Mouse (Mus musculus) cerebellum, postnatal 36 days (tissue): ENCODE data around the gene Hyal3.
"Not testable (repeated sequence)": the region's sequence is repeated elsewhere in the genome, so short reads cannot be mapped to it uniquely, and the experiment has no call there.

Experiments
- DNase-seq, 2 experiments: peaks; one replicate each; pipeline ENCODE4 v3.0.0; 2021 to 2022; ENCODE audit warnings: mixed read lengths in 2 of 2

The Hyal3 gene

GRCm38 (mm10) chr9:107550491-107551116, 30.0 kb upstream of the Hyal3 start:
- no peak for DNase-seq

DNA sequence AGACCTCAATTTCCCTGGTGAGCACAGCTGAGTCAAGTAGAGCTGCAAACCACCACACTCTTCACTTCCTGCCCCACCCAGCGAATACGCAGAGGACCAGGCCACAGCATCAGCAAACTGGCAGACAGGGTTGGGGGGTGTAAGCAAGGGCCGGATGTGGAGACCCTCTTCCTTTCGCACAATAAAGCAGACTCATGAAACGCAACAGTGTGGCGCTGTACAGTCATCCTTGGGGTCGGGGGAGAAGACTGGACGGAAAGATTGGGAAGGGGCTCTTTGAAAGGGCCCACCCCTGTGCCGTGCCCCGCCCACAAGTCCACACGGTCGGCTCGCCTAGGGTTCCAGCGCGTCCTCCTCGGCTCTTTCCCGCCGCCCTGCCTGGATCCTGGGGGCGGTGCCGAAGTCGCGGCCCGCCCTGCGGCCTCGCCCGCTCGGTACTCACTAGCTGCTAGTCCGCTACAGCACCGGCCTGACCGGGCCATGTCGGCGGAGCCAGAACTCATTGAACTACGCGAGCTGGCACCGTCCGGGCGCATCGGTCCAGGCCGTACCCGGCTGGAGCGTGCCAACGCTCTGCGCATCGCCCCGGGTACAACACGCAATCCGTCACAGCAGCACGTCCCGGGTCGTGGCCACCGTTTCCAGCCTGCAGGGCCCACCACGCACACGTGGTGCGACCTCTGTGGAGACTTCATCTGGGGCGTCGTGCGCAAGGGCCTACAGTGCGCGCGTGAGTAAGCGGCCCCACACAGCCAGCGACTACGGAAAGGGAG, 29.3 kb upstream of the Hyal3 start, which contains the start of gene Rassf1:
TSS of gene Rassf1 (plus strand) at position 439 of the 773 bp plus-strand sequence.
- peak in 1 of 2 experiments; percentile 39 for DNase-seq

GRCm38 (mm10) chr9:107551890-107552355, 28.7 kb upstream of the Hyal3 start:
- DNase-seq, result no peak

GRCm38 (mm10) chr9:107552690-107553393, 27.8 kb upstream of the Hyal3 start:
- no peak for DNase-seq

GRCm38 (mm10) chr9:107553541-107554318, 26.9 kb upstream of the Hyal3 start:
- DNase-seq, result peak; percentile 51 to 58

DNA sequence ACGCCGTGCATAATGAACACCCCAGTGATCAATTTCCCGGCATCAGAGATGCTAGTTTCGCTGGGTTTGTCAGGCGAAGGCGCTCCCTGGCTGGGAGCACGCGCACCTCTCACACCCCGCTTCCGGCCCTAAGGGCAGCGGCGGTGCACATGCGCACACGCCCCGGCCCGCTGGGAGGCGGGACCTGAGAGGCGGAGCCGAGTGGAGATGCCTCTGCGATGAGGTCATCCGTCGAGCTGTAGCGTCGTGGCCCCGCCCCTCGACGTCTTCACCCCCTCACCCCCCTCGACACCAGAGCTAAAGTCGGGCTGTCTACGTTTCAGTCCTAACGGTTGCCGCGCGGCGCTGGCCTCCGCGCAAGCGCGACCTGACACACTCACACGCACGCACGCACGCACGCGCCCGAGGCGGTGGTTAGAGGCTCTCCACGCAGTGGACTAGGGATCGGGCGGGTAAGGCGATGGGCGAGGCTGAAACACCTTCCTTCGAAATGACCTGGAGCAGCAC, 26.2 kb upstream of the Hyal3 start:
- DNase-seq, result peak; percentile 92 to 95

- no peak for DNase-seq
Measured at GRCm38 (mm10) chr9:107555031-107555457, 25.6 kb upstream of the Hyal3 start.

DNA sequence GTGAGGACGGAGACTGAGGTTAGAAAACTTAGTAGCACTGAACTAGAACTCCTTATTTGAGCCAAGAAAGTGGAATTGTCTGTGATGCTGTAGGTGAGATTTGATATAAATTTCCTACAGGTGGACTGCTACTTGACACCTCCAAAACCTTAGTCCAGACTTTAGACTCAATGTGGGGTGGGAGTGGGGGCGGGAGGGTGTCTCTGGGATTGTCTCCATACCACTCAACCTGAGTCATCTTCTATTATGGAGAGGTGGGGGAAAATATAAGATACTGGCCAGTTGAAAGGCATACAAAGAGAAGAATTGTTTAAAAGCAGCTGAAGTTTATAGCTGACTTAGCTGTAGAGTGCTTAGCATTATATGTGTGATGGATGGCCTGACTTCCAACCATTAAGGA, 24.9 kb upstream of the Hyal3 start:
- DNase-seq, result no peak

DNA sequence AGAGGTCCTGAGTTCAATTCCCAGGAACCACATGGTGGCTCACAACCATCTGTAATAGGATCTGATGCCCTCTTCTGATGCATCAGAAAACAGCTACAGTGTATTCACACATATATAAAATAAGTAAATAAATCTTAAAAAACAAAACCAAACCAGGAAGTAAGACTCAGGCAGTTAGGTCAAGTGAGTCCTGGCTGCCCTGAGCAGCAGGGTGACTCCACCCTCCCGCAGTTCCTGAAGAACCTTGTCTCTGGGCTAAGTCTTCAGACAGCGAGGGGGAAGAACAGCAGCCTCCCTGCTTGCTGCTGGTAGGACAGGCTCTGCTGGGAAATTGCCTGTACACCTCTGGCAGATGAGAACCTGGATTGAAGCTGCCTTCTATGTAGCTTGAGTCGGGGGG, 24.3 kb upstream of the Hyal3 start:
- DNase-seq, result no peak

DNA sequence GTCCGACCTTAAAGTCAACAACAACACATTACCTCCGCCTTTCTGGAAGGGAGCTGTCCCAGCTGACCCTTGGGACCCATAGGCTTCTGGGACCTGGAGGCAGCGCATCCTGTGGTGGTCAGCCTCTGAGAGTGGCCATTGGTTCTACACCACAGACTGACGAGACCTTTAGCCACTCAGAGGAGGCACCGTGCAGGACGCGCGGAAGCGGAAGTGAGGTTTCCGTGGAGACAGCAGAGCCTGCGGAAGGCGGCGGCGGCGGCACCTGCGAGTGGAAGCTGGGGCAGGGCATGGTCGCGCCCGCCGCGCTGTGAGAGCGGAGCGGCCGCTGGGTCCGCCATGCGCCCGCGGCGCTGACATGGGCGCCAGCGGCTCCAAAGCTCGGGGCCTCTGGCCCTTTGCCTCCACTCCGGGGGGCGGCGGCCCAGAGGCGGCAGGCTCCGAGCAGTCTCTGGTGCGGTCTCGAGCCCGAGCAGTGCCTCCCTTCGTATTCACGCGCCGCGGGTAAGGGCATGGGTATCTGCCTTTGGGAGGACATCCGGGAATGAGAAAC, 17.5 kb upstream of the Hyal3 start, which contains the start of gene Tusc2:
TSS of gene Tusc2 (plus strand) at position 227 of the 553 bp plus-strand sequence.
- peak; percentile 94 to 95 for DNase-seq

GRCm38 (mm10) chr9:107565556-107565955, 15.1 kb upstream of the Hyal3 start:
- DNase-seq, result not testable (repeated sequence)

DNA sequence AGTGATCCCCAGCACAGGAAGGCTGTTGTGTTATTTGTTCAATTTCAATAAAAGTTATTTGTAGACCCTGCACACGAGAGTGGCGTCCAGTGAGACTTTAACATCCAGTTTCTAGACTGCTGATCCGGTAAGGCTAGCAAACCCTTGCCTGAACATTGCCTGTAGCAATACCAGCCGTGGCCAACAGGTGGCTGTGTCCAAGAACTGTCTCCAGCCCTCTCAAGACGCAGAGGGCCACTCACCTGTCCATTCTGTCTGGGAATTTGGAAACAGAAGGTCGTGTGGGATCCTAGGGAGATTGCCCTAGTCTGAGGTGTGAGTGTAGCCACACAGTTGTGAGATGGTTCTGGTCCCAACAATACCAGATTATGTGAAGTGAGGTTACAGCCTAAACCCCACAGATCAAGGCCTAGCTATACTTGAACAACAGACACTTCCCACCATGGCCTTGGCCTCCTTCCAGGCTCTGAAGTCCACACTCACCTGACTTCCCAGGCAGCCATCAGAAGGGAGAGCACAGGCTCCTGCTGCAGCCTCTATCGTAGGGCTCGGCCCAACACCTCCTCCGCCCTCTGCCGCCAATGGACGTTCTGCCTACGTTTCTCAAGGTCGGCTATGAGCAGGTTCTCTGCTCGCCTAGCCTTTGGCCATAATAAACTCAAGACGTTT, 14.4 kb upstream of the Hyal3 start:
- peak; percentile 83 to 86 for DNase-seq

DNA sequence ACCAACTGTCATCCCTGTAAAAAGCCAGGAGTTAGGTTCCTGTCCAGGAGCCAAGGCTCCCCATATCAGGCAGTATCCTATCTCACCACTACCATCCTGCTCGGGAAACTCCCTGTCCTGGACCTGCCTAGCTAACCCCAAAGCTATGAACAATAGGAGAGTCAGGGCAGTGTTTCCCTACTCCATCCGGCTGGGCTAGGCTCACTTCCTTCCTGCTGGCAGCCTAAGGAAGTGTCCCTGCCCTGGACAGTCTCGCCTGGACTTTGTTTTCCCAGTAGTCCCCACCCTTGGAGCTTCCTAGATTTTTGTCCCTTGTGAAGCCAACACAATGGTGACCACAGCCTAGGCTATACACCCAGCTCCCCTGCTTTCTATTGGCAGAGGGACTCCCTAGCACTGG, 13.8 kb upstream of the Hyal3 start:
- no peak for DNase-seq

DNA sequence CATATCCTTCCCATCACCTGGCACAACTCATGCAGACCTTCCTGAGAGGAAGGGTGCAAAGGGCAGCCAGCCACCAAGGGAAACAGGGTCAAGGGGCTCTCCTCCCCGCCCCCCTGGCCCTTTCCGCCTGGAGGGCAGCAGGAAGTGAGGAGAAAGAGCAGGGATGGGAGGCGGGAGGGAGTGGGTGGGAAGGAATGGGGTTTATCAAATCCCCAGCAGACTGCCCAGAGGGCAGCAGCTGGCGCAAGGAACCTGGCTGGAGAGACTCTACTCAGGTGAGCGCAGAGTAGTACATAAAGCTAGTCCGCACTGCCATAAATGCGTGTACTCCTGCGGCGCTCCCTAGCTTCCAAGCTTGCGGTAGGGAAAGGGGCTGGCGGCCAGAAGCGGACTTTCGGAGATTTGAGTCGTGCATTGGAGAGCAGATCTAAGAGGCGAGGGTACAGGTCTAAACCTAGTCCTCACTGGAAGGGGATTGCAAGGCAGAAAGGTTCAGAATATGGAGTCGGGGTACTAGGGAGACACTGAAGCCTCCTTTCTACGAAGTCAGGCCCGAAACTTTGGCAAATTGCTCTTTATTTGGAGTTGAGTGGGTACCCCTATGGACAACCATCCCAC, 12.8 kb upstream of the Hyal3 start, which contains the start of gene Hyal2:
TSS of gene Hyal2 (plus strand) at position 244 of the 618 bp plus-strand sequence.
- DNase-seq, result no peak

DNA sequence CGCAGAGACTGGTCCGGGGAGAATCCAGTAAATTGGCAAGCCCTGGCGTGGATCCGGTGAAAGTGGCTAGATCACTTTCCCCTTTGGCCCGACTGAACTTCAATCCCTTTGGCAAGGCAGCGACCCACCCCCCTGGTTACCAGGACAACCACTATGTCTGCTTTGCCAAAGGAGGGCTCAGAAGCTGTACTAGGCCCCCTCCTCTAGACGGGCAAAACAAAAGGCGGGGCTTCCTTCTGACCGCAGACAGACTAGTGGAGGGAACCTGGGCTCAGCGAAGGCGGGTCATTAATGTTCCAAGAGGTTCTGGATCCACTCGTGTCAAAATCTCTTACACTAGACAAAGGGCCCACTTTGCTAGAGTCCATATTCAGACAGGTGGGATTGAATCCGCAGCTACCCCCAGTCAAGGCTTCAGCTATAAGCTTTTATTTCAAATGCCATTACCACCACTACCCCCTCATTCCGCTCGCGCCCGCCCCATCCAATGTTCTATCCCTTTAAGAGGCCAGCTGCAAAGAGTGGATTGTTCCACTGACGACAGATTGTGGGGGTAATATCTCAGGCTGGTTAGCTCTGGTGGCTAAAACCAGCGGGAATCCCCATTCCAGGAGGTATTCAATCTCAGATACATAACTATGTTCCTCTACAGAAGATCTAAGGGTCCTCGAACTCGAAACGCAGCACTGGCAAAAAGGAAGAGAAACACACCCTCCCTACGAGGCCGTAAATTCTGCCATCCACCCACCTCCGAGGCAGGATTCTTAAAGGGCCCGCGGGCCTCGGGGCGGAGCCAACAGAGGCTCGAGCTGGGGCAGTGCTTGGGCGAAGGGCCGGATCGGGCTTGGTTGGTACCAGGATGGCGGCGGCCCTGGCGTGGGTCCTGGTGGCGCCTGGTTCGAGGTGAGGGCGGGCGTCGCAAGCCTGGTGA, 12.0 kb upstream of the Hyal3 start:
- DNase-seq, result peak; percentile 75 to 78

- no peak for DNase-seq
Measured at GRCm38 (mm10) chr9:107569270-107569669, 11.3 kb upstream of the Hyal3 start.

DNA sequence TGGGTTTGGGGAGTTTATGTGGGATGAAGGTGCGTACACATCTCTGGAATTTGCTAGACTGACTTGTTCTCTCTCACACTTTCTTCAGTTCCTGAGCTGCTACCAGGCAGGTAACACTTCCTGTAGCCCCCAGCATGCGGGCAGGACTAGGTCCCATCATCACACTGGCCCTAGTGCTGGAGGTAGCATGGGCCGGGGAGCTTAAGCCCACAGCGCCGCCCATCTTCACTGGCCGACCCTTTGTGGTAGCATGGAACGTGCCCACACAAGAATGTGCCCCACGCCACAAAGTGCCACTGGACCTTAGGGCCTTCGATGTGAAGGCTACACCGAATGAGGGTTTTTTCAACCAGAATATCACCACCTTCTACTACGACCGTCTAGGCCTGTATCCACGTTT, 10.6 kb upstream of the Hyal3 start:
- no peak for DNase-seq

DNA sequence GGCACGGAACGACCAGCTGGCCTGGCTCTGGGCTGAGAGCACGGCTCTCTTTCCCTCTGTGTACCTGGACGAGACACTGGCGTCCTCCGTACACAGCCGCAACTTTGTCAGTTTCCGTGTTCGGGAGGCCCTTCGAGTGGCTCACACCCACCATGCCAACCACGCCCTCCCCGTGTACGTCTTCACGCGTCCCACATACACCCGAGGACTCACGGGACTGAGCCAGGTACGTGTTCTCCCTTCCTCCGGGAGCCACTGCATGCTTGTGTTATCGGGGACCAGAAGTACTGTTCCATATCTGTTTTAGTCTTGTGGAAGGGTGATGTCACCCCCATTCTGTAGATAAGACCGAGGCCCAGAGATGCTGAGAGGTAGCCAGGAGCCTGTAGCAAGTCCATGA, 9.8 kb upstream of the Hyal3 start:
- DNase-seq, result no peak

- no peak for DNase-seq
Measured at GRCm38 (mm10) chr9:107571534-107572326, 8.9 kb upstream of the Hyal3 start.
